Mouse (Mus musculus): Measurements from ENCODE around the gene Sis. TPM values are rescaled to one million over a fixed set of nuclear protein-coding genes. Genes with fewer than 3 reads are reported as not detected.

The Sis gene
- total RNA-seq (2014; fragmentation: Nextera tagmentation) (not detected in 2 replicates), total RNA-seq (2017) (not detected in 2 replicates)

DNA sequence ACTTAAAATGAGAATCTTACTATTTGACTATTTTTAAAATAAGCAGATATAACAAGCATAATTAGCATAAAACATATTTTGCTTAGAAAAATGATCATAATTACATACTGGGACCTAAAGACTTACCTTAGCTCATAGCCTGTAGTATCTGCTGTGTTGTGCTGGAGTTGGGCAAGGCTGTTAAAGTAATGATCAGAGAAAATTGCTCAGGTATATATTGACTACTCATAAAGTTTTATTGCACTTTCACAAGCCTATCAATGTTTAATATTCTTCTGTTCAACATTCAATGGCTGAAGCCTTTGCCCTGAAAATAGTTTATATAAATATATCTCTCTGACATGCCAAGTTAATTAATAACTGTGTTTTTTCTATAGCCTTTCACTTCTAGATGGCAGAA is at the start of gene Sis:
Gene Sis, minus strand, starts transcription at position 189 of the 400 bp plus-strand sequence.
- no peak for ATAC-seq (replicated peaks; ENCODE audit: poor library complexity, severe bottlenecking)

DNA sequence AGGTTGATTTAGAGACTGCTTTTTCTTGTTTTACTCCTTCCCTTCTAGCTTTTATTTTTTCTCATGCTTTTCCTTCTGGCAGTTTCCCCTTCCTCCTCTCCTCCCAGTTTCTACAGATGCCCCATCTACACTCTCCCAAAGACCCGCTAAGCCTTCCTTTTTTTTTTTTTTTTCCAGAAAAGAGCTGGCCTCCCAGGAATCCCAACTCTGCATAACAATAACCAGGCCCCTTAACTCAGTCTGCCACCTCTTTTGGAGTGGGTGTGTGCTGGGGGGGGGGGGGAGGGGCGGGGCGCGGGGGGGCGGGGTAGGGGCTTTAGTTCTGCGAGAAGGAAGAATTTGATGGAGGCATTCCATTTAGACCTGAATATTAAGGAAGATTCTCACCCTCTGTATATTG is 38.4 kb upstream of the Sis start:
- ATAC-seq (replicated peaks; ENCODE audit: poor library complexity, severe bottlenecking) = no peak

DNA sequence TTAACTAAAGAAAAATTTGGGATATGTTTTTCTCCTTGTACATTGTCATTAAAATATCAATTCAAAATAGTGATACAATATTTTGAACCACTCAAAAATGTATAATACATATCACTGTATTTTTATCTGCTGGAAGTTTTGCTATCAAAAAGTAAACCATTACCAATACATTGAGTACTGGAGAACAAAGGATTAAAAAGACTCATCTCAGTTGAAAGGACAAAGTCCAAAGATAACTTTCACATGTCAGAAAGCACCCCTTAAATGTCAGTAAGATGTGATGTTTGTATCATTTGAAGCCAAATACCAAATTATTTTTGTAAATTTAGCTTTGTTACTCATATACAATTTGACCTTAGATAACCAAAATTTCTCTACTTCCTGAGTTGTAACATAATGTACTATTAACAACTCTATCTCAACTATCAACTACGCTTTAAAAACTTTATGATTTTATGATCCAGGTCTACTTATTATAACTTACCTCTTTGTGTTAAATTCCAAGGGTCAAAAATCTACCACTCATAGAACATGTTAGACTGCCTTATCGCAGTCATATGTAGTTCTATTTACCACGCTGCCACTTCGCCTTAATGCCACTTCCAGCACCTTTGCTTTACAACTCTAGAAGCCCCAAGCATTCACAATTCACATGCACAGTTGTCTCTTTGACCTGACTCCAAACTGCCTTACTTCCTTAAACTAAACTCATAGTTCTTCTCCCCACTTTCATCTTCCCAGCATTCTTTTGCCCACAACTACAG is 35.5 kb upstream of the Sis start:
- no peak for ATAC-seq (replicated peaks; ENCODE audit: poor library complexity, severe bottlenecking)

DNA sequence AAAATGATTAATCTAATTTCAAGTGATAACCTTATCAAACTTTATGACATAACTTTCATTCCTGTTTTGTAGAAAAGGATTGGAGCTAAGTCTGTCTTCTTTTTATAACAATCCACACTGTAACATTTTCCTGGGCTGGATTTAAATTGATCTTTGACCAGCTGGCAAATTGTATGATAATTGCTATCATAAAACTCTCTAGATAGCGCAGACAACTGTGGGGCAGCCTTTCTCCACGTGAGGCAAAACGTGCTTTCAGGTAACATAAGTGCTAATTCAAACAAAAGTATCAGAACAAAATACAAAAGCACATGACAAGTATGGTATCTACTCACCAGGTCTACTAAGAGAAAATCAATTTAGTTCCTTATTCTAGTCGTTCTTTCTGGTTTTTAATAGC is 29.9 kb upstream of the Sis start:
- no peak for ATAC-seq (replicated peaks; ENCODE audit: poor library complexity, severe bottlenecking)

DNA sequence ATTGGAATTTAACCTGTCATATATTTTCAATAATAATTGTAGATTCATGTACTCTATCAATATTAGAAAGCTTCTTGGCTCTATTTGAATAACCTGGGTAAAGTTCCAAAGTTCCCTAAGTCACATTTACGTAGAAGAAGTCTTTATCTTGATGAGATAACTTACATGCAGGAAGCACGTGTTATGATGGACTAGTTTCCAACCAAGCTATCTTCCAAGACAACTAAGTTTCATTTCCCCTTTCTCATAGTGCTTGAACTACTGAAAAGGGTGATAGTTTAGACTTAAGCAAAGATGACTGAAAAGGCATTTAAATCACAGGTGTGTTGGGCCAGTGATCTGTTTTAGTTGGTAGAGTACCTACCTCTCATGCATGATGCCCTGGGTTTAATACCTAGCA is 23.3 kb upstream of the Sis start:
- no peak for ATAC-seq (replicated peaks; ENCODE audit: poor library complexity, severe bottlenecking)

DNA sequence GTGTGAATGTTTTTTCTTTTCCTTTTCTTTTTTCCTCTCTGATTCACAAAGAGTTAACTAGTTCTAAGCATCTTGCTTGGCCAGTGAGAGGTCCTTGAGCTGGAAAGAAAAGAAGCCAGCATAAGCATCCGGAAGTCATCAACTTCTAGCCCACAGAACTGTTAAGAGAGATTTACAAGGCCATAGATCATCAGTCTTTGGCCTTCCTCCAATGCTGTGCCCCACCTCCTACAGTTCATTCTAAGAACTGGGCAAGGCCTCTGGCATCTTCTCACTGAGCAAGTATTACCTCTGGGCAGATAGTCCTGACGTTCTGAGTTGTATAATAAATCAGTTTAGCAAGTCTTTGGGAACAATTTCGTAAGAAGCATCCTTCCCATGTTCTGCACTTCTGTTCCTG is 8.9 kb upstream of the Sis start:
- no peak for ATAC-seq (replicated peaks; ENCODE audit: poor library complexity, severe bottlenecking)

DNA sequence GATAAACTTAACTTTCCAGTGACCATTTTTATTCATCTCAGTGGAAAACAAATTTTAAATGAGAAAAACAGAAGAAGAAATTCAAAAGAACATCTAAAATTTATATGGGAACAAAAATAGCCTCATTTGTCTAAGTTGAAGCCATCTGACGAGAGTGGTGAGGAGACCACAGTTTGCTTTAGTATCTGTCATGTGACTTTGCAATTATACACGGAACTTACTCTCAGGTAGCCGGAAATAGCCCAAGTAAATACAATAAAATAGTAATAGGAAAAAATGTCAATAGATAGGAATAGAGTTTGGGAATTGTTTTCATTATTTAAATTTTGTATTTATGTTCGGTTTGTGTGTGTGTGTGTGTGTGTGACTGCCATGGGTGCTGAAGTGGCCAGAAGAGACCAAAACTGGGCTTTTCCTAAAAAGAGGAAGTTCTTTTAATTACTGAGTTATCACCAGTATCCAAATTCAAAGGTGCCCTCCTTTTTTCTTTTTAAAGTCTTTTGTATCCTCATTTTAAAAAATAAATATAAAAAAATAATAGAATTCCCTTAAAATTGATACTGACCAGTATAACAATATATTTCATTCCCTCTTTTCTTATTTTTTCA is 48.6 kb downstream of the Sis start:
- no peak for ATAC-seq (replicated peaks; ENCODE audit: poor library complexity, severe bottlenecking)

DNA sequence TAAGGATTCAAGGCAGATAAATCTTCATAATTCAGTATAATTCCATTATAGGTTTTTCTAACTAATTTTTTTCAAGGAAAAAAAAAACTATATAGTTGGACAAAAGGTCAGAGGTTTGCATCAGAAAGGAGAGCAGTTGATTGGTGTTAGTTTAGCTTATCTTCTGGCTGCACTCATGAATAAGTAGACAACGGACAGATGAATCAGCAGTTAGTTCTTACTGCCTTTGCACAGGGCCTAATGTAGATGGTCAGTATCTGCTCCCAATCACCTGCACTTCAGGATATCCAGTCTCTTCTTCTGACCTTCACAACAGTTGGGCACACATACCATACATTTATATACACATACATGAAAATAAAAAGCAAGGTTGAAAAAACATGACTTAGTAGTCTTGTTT is 85.2 kb downstream of the Sis start:
- ATAC-seq (replicated peaks; ENCODE audit: poor library complexity, severe bottlenecking) = no peak

DNA sequence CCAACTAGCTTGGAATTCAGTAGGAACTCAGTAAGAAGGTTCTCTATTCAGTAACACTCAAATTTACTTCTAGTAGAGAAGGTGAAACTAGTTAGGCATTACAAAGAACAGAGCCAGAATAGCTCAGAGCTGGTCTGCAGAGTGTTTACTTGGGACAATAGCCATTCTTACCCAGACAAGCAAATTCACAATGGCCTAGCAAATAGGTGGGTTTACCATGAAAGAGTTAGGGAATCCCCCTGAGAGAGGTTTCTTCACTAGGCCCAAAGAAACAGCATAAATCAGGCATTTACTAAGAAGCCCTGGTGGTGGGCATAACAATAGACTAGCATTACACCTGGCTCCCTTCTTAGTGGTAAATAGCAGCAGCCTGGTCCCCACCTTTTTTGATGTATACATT is 99.5 kb downstream of the Sis start:
- no peak for ATAC-seq (replicated peaks; ENCODE audit: poor library complexity, severe bottlenecking)

DNA sequence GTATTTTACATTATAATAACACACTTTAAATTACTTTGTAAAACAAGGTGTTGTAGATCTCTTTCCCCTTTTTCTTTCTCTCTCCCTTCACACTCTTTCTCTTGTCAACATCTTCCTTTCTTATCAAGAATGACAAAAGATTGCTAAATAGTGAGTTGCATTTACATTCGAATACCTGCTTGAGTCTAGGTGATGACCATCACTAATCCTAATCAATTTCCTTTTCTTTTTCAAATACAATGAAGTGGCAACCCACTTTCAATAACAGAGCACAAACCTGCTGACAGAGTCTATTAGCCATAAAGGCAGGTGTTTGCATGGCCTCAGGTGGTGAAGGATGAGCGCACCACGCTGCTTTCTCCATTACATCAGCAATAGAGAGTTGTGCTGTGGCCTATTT is 108.9 kb downstream of the Sis start:
- ATAC-seq (replicated peaks; ENCODE audit: poor library complexity, severe bottlenecking) = no peak

DNA sequence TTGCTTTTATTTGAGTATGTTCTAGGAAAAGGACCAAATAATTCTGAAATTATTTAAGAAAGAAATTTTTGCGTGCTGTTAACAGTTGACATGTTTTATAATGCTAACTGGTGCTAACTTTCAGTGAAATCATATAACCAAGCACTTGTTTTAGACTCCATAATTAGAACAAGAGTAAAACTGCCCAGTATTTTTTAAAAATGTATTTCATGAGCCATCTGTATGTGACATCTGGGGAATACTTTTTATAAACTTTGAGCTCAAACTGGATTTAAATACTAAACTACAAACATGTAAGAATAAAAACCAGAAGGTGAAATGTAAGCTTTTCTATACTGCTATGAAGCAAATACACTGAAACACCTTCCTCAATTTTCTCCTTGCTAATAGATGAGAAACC is 112.3 kb downstream of the Sis start:
- no peak for ATAC-seq (replicated peaks; ENCODE audit: poor library complexity, severe bottlenecking)

DNA sequence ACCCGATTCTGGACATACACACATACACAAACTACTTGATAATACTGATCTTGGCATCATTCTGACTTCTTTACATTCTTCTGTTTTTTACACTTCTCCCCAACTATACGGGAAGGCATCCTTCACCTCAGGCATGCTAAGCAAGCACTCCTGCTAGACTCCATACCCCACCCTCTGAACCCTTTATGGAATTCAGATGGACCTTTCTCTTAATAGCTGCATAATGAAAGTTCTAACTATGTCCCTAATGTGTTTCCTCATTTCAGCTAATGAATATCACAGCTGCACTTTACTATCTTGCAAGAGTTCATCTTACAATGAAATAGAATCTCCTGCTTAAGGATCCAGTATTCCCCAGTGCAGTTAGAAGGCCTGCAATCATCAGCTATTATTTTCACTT is 127.0 kb downstream of the Sis start:
- no peak for ATAC-seq (replicated peaks; ENCODE audit: poor library complexity, severe bottlenecking)

Other genes starting within 250 kb of the Sis start
- gene Slitrk3, start 89.9 kb upstream of the Sis start, total RNA-seq (2014; fragmentation: Nextera tagmentation) = not detected in 2 replicates
- not detected in 2 replicates for gene Slitrk3, start 89.9 kb upstream of the Sis start, total RNA-seq (2017)